Mouse (Mus musculus): ENCODE results near the gene H2-Eb1.
A peak's percentile ranks its signal among the peaks of the same experiment; 100 is the strongest.
"Not testable (repeated sequence)": the region's sequence is repeated elsewhere in the genome, so short reads cannot be mapped to it uniquely, and the experiment has no call there.

Gene H2-Eb1

DNA sequence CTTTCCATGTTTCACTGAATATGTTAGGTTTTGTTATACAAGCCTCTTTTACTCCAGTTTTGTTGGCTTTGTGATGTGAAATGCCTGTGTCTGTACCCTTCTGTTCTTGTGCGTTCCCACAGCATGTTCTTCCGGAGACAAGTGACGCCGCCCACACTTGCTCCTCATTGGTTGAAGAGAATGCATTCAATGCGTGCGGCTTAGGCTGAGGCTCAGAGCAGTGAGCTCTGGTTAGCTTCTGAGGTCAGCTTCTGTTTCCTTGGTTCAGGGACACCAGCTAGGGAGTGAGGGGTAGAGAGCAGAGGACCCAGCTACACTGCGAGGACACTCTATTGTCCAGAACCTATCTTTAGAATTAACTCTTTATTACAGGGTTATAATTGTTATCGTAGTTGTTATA, 14.1 kb upstream of the H2-Eb1 start:
- DNase-seq (ENCODE audit: low spot score in 2 of 2), result peak; percentile 45 to 62

DNA sequence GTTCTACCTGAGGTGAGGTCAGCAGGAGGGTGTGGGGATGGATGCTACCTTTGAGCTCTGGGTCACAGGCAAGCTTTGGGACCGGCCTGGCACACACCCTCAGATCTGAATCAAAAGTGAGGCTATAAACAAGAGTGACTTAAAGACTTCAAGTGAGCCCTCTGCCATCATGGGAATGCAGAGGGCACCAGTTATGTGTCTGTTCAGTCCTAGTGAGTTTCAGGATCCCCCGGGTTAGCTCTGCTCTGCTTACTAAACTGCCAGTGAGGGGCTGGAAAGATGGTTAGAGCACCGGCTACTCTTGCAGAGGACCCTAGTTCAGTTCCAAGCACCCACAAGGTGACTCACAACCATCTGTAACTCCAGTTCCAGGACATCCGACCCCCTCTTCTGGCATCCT, 13.1 kb upstream of the H2-Eb1 start:
- no peak for DNase-seq (ENCODE audit: low spot score in 2 of 2)

DNA sequence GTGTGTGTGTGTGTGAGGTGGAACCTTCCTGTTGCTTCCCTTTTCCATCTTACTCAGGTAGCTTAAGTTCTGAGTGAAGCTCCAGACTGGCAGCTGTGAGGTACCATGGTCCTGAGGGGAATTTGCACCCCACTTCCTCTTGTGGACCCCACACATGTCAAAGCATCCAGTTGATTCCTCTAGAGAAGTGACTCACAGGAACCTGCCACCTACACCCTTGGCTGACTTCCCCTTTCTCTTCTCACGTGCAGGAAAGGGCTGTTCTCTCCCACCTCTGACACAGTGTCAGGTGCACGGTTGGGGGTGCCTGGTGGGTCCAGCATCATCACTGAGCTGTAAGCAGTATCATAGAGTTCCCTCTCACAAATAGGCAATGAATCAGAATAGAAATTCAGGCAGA, 12.1 kb upstream of the H2-Eb1 start:
- DNase-seq (ENCODE audit: low spot score in 2 of 2), result no peak

DNA sequence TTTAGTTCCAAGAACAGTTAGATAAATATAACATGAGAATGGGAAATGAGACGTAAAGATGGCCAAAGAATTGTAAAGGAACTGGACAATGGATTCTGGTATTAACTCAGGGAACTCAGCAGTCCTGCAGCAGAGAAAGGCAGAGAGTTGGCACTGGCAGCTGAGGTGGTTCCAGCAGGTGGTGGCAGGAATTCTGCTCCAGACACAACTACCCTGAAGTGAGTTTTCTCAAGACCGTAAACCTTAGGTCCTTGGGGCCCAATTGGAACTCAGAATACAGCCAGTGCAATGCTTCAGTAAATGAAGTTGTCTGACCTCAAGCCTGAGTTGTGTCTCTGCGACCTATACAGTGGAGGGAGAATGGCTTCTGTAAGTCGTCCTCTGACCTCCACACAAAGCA, 11.4 kb upstream of the H2-Eb1 start:
- DNase-seq (ENCODE audit: low spot score in 2 of 2), result no peak

DNA sequence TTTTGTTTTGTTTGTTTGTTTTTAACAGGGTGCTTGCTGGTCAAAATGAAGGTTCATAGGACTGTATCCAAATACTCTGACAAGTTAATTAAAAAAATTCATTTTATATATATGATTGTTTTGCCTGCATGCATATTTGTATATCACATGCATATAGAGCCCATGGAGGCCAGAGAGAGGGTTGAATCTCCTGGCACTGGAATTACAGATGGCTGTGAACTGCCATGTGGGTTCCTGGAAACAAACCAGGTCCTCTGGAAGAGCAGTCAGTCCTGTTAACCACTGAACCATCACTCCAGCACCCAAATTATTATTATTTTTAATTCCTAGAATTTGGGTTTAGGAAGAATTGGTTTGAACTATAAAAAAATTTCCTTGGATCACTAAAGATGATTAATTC, 10.4 kb upstream of the H2-Eb1 start:
- DNase-seq (ENCODE audit: low spot score in 2 of 2), result no peak

DNA sequence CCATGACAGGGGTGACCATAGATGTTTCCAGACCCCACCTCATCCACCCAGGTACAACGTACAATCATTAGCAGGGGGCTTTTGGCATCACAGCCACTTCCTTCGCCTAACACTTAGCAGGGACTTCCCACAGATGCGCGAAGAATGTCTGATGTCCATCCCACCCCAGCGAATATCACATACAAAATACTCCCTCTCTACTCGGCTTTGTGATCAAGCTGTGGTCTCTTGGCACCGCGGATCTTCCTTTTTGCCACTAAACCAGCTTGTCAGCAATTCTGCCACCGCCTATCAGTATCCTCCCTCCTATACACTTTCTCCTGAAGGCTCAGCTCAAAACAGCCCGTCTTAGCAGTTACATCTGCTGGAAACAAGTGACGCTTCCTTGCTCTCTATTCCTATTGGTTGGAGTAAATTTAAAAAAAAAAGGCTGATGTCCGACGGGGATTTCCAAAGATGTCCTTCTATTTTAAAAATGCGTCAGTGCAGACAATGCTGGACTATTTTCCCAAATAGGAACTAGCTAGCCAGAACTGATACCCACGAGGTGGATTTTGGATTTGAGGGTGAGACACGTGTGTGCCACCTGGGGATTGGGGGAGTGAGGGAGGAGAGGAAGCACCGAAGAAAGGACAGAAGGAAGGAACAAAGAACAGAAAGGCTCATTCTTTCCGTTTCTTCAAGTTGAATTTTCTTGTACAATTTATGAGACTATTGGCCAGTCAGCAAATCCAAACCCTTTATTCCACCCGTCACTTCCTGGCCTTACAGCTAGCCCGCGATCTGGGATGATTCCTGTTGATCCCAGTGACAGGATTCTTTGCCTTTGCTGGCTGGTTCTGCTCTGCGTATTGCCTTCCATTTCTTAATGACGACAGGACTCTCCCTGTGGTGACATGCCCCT, 9.5 kb upstream of the H2-Eb1 start:
- peak in 1 of 2 experiments; percentile 14 for DNase-seq (ENCODE audit: low spot score in 2 of 2)

DNA sequence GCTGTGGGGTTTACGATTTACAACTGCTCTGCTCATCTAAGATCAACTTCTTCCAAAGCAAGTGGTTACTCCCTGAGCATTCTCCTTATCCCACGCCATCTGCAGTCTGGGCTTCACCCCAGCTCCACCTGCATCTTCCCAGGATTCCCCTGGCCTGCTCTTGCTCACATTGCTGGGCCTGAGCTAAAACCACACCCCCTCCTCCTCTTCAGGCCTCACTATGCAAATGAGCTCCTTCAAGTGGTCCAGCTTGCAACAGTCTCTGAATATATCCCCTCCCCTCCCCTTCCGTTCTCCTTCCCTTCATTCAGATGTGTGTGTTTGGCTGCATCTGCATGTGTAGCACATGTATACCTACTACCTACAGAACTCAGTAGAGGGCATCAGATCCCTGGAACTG, 6.3 kb upstream of the H2-Eb1 start:
- DNase-seq (ENCODE audit: low spot score in 2 of 2), result no peak

DNA sequence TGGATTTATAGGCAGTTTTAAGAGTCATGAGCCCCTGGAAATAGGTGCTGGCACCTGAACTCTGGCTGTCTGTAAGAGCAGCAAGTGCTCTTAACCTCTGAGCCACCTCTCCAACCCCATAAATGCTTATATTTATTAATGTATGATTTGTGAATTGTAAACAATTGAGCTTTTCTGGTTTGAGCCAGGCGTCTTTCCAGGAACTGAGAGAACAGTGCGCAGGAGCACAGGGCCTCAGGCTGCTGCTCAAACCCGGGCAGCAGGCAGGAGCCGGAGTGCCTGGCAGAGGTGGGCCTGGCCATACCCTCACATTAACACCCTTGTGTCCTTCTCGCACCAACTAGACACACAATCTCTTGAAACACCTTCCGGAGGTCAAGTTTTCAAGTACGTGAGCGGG, 5.6 kb upstream of the H2-Eb1 start:
- no peak for DNase-seq (ENCODE audit: low spot score in 2 of 2)

DNA sequence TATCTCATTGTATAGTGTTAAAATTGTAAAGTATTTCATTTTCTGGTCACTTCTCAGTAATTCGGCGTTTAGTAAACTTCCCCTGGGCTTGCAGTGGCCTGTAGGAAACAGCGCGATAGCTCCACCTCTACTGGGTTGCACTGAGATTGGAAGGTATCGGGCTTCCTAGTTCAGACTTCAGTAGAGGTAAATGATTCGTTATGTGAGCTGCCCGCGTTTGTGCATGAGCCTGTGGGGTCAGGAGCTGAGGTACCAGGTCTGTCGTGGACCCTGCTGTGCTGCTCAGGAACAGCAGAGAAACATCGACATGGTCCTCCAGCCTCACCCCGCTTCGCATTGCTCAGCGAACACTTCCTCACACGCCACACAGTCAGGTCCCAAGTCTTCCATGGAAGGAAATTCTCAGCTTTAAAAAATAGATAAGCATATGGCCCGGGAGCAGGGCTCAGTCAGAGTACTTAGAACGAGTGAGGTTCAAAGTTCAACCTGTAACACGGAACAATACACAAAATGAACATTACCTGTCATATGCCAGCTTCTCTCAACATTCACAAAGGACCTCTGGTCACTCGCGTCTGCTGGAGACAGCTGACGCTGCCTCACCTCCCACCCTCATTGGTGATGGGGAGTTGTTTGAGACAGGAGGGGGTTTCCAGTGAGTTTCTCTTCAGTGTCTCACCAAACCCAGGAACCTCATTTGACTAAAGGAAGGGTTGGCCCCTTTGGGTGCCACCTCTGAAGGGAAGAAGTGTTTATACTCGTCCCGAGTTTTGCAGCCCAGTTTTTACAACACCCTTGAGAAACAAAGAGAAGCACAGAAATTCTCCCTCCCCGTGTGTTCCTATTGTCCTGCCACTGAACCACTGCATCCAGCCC, 4.7 kb upstream of the H2-Eb1 start:
- DNase-seq (ENCODE audit: low spot score in 2 of 2), result no peak

DNA sequence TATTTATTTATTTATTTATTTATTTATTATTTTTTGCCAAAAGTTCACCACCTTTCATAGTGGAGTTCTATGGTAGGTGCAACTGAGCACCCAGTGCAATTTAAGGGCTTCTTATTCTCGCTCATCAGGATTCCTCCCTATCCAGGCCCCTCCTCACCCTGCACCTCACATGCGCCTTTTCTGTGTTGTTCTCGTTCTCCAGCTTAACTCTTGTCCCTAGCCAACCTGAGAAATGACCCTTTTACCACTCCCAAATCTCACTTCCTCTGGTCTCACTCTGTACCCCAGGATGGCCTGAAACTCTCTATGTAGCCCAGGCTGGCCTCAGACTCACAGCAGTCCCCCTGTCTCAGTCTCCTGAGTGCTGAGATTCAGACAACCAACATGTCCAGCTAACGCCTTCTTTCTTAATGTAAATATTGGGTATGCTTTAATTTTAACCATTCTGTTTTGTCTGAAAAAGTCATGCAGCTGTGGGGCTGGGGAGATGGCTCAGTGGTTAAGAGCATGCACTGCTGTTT, 3.9 kb upstream of the H2-Eb1 start:
- no peak for DNase-seq (ENCODE audit: low spot score in 2 of 2)

DNA sequence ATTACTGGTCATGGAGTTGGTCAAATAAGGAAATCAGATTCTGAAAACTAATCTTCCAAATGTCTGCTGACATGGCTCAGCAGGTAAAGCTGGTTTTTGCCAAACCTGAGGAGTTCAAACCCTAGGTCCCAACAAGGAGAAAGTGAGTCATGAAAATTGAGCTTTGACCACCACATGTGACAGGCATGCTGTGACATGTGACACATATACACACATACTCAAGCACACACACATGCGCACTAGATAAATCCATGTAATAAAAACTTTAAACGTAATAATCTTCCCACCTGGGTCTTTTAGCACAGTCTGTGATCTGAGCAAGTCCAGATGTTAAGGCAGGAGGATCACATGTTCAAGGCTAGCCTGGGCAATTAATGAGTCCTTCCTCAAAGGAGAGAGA, 1.9 kb upstream of the H2-Eb1 start:
- DNase-seq (ENCODE audit: low spot score in 2 of 2), result peak in 1 of 2 experiments; percentile 16

DNA sequence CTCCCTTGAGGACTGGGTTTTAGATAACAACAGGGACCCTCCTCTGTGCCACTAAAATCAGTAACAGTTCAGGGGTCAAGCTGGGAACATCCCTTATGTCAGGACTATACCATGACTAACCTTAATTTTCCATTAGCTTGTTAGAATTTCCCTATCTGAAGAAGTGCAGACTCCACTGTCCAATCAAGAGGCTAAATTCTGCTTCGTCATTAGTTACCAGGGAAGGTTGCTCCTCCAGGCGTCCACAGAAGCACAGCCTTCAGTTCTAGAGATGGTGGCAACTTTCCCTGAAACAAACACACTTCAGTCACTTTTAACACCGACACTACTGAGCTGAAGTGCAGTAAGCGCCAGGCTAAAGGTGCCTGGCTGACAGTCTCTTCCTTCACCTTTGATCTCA, 916 bp upstream of the H2-Eb1 start:
- peak in 1 of 2 experiments; percentile 61 for DNase-seq (ENCODE audit: low spot score in 2 of 2)

DNA sequence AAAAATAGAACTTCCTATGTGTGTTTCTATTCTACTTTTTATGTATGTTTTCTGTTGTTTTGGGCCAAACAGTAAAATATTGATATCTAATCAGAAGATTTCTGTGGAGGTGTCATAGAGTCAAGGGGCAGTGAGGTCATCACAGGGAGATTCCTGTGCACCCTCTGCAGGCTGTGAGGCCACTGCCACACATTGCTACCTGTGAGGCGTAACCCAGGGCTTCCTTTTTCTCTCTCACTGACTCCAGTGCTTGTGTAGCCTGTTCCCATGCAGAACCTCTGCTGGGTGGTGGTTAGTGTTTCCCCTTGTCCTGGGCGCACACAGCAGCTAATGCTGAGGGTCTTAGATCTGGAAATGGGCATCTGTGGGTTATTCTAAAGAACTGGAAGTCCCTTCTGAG, 740 bp downstream of the H2-Eb1 start:
- DNase-seq (ENCODE audit: low spot score in 2 of 2), result no peak

DNA sequence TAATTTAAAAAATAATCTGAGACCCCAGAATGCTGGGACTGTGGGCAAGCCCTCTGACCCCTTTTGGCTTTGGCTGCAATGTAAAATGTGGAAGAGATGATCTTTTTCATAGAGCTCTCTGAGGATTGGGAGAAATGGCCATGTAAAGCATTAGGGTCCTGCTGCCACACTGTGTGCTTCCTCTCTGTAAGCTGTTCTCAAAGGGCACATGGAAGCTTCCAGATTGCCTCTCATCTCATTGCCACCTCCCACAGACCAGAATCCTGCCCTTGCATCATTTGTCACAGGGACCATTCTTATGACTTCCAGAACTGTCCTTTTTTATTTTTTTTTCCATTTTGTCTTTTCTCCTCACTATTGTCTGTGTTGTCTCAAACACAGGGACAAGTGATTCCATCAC, 1.5 kb downstream of the H2-Eb1 start:
- DNase-seq (ENCODE audit: low spot score in 2 of 2), result no peak

DNA sequence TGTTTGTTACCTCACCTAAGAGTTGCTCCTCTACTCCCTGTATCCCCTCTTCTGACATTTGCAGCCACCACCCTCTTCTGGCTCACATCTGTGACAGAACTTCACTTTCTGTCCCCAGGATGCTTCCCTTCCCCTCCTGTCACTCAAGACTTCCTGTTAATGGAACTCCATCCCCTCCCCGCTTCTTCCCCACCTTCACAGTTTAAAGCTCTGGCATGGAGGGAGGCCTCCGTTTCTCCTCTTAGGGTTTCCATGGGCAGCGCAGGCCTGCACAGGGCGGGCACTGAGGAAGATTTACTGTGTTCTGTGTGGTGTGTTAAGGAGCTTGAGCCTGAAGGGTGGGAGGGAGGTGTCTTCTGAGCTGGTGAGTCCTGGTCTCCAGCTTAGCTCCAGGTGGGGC, 2.5 kb downstream of the H2-Eb1 start:
- DNase-seq (ENCODE audit: low spot score in 2 of 2), result no peak

DNA sequence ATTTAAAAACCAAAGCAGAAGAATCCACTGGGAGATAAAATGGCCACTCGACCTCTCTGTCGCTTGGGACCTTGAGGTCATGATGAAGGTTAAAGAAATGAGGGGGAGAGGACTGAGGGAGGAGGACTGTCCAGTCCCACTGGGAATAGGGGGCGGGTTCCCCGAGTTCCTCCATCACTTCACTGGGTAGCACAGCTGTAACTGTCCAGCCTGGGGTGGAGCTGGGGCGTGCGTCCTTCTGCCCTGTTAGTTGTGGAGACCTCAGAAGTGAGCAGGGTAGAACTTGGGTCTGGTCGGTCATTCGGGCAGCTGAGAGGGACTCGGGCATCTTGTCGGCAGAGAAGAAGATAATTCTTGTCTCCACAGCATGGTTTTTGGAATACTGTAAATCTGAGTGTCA, 3.6 kb downstream of the H2-Eb1 start:
- no peak for DNase-seq (ENCODE audit: low spot score in 2 of 2)

DNA sequence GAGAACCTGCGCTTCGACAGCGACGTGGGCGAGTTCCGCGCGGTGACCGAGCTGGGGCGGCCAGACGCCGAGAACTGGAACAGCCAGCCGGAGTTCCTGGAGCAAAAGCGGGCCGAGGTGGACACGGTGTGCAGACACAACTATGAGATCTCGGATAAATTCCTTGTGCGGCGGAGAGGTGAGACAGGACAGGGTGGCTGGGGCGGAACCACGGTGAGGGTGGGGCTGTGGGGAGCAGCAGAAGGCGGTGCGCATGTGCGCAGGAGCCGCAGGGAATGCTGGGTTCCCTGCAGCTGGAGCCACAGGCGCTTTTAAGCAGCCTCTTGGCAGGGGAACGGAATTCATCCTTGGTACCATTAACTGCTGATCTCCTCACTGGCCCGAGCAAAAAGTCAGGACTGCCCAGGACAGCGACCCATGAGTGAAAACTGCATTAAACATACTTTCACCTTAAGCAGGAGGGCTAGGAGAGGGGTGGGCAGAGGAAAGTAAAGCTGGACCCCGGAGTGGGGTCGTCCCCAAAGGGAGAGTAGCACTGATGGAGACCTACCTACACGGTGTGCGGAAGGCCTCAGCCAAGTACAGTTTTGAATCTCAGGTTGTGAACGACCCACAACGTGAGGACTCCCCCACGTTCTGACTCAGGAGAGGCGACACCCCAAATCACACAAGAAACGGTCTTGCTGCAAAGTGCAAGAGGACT, 4.2 kb downstream of the H2-Eb1 start:
- DNase-seq (ENCODE audit: low spot score in 2 of 2), result peak; percentile 46 to 53

DNA sequence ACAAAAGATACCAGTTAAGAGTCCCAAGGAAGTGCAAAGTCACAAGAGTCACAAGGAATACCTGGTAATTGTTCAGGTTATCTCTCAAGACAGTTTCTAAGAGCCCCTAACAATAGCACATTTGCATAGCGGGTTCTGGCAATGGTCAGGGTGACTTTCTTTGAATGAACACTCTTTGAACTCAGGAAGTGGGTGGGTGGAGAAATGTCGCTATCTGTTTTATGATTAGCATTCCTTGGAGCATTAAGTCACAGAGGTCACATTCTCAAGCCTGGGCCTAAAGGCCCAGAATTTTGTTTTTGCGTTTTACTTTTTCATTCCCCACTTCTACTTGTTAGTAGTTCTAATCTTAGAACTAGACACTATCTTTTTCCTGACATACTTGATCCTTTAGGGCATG, 4.9 kb downstream of the H2-Eb1 start:
- DNase-seq (ENCODE audit: low spot score in 2 of 2), result not testable (repeated sequence)

DNA sequence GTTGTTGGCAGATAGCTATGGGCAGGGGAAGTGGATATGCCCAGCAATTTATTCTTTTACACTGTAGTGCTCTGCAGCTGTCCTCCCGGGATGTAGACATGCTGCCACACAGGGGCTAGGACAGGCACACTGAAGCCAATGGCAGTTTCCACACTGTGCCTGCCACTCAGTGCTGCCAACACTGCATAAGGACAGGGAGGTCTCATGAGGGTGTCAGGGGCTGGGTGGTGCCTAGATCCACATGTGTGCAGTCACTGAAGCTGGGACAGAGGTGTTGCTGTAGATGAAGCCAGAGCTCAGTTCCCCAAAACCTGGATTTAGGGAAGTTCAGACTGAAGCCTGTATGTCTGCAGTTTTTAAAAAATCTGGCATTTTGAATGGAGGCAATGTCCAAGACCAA, 6.5 kb downstream of the H2-Eb1 start:
- no peak for DNase-seq (ENCODE audit: low spot score in 2 of 2)

DNA sequence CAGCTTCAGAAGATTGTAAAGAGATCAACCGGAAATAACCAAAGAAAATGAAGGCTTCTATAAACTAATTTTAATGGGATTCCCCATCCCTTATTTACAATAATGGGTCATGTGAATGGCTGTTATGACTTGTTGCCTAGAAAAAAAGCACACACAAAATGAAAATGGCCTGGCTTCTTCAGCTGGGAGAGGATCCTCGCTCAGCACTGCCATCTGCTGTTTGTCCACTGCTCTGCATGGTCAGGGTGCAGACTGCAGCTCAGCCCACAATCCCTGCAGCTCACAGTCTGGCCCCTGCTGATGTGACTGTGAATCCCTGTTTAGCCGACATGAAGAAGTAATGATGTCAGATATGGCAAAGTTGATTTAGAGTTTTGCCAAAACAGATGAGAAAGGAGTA, 7.7 kb downstream of the H2-Eb1 start:
- DNase-seq (ENCODE audit: low spot score in 2 of 2), result peak; percentile 46 to 74

DNA sequence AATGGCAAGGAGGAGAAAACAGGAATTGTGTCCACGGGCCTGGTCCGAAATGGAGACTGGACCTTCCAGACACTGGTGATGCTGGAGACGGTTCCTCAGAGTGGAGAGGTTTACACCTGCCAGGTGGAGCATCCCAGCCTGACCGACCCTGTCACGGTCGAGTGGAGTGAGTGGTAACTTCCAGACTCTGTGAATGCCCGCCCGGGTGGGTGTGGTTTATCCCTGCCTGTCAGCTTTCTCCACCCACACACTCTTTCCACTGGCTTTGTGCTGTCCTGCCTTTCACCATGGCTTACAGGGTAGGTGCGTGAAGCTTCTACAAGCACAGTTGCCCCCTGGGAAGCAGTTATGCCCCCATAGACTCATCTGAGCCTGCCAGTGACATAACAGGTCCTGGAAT, 8.6 kb downstream of the H2-Eb1 start:
- no peak for DNase-seq (ENCODE audit: low spot score in 2 of 2)

DNA sequence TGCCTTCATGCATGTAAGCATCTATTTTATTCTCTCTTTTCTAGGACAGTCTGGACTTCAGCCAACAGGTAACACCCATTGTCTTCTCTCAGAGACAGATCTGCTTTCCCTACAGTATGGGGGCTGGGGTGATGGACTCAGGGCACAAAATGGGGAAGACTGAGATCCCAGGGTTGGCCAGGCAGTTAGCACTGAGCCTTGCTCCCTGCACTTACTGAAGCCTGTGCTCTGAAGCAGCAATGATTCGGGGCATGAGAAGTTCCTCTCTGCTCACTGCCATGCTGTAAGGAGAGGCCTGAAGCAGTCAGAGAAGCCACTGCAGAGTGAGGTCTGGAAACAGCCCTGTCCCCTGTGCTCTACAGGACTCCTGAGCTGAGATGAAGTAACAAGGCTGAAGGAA, 9.8 kb downstream of the H2-Eb1 start:
- no peak for DNase-seq (ENCODE audit: low spot score in 2 of 2)
